Mouse (Mus musculus): Measurements from ENCODE around the gene Tmem191c.

The Tmem191c gene

DNA sequence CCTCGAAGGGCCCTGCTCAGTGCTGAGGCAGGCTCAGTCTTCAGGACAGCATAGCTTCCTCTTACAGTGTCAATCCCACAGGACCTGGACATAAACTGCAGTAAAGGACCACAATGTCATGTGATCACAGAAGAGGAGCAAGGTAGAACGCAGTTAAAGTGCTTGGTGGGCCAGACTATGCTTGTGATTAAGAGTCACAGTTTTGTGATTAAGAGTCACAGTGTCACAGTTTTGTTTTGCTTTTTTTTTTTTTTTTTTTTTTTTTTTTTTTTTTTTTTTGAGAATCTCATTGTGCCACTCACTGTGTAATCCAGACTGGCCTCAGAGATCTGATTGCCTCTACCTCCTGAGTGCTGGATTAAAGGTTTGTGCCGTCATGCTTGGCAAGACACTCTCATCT, 9.8 kb upstream of the Tmem191c start:
- in situ Hi-C loops (cut with MboI) = no loop called here

GRCm38 (mm10) chr16:17267937-17268336, 7.9 kb upstream of the Tmem191c start:
- in situ Hi-C loops (cut with MboI) = no loop called here

- in situ Hi-C loops (cut with MboI) = no loop called here
These were observed 6.0 kb upstream of the Tmem191c start for GRCm38 (mm10) chr16:17269872-17270271.

DNA sequence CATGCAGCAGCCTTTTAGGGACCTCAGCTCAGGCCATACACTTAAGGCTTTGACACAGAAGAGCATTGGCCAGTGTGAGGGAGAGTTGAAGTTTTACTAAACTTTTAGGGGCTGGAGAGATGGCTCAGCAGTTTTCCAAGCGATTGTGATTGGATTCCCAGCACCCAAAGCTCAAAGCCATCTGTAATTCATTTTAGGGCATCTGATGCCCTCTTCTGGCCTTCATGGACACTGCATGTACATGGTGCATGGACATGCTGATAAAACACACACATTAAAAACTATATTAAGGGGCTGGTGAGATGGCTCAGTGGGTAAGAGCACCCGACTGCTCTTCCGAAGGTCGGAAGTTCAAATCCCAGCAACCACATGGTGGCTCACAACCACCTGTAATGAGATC, 4.8 kb upstream of the Tmem191c start:
- in situ Hi-C loops (cut with MboI) = no loop called here

- in situ Hi-C loops (cut with MboI) = no loop called here
These were observed 4.0 kb upstream of the Tmem191c start for GRCm38 (mm10) chr16:17271856-17272255.

- in situ Hi-C loops (cut with MboI) = no loop called here
These were observed 581 bp downstream of the Tmem191c start for GRCm38 (mm10) chr16:17276164-17277151.

DNA sequence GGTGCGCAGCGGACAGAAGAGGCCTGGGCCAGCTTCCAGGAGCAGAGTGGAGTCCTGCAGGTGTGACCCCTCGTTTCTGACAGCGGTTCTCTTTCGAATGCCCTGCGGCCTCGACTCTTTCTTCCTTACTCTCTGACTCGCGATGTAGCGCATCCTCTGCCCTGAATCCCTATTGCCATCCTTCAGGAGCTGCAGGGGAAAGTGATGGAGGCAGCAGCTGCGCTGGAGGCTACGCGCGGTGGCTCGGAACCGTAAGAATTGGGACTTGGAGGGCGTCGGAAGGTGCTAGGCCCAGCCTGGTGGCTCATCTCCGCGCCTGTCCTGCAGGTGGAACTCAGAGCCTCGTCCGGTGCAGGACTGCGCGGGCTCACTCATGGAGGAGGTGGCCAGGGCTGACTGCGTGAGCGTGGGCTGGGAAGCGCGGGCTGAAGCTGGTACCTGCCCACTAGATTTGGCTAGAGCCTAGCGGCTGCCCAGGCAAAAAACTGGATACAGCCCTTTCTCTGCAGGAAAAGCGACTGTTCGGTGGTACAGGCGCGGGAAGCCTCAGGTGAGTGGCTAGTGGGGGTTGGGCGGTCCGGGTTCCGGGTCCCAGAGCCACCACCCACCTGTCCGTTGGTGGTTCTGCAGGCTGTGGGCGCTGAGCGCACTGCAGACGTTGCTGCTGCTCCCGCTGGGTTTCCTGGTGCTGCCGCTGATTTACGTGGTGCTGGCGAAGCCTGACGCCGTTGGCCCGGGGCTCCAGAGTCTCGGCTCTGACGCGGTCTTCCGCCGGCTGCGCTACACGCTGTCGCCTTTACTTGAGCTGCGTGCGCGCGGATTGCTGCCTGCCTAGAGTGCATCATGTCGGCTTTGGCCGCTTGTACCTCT, 1.7 kb downstream of the Tmem191c start:
- in situ Hi-C loops (cut with MboI) = no loop called here

DNA sequence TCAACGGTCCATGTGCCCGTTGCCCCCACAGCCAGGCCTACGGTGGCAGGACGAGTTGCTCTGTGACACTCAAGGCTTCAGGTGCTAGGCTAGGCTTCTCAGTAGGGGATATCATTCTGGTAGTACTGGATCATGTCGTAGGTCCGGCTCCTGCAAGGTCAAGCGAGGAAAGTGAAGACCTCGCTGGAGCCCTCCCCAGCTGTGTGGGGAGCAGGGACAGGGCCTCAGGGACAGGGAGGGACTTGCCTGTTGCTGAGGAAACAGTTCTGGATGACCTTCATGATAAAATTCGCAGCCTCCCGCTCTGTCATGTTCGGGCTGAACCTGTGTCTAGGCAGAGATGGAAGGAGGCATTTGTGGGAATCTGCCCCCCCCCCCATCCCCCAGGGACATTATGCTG, 4.6 kb downstream of the Tmem191c start:
- in situ Hi-C loops (cut with MboI) = loop anchor here (5.0 kb wide), 1 partner anchor 78 kb away; the partner anchor contains the start of gene Ube2l3

- in situ Hi-C loops (cut with MboI) = loop anchor here (5.0 kb wide), 1 partner anchor 81 kb away; the partner anchor contains the start of gene Ube2l3
These were observed 7.3 kb downstream of the Tmem191c start for GRCm38 (mm10) chr16:17283151-17283550.

DNA sequence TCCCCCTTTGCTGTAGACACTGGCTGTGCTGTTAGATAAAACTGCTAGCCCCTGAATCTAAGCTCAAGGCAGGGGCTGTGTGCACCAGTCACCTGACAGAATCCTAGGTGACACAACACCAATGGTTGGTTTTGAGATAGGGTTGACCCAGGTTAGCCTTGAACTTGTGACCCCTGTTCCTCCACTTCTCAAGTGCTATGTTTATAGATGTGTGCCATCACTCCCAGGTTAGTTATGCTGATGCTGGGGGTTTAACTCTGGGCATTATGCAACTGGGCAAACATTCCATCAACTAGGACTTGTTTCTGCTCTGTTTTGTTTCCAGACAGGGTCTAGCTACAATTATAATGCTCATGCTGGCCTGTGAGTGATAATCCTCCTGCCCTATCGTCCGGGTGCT, 11.2 kb downstream of the Tmem191c start:
- in situ Hi-C loops (cut with MboI) = no loop called here

GRCm38 (mm10) chr16:17291016-17291415, 15.1 kb downstream of the Tmem191c start:
- in situ Hi-C loops (cut with MboI) = no loop called here

- in situ Hi-C loops (cut with MboI) = no loop called here
These were observed 16.9 kb downstream of the Tmem191c start for GRCm38 (mm10) chr16:17292751-17293150.

- in situ Hi-C loops (cut with MboI) = no loop called here
These were observed 24.9 kb downstream of the Tmem191c start for GRCm38 (mm10) chr16:17300818-17301217.

- in situ Hi-C loops (cut with MboI) = no loop called here
These were observed 27.8 kb downstream of the Tmem191c start for GRCm38 (mm10) chr16:17303521-17304245.

DNA sequence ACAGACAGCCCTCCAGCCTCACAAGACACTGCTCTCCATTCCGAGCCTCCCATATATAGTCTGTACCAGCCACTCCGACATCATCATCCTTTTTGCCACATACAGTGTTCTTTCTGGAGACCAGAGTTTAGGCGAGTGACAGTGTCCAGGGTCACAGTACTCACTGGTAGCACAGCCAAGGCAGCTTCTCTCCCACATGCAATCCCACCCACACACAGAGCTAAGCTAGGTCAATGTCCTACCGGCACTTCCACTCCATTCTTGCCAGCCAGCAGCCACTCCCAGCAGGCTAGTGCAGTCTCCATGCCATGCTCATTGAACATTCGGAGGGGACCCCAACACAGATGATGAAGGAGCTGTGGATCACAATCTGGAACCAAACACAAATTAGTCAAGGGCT, 31.6 kb downstream of the Tmem191c start:
- in situ Hi-C loops (cut with MboI) = no loop called here

DNA sequence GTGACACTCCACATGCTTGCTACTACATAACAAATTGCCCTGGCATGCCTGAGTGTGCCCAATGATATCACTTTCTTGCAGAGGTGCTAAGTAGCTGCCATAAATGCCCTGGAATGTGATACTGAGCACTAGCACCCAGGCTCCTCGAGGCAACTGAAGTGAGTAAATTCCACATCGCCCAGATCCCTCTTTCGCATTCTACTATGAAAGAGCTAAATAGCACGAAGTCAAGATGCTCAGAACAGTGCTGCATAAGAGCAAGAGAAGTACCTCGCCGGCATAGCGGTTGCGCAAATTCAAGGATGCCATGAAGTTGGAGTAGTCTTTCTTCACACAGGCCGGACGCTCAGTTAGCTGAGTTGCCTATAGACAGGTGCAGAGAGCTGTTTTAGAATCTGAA, 33.2 kb downstream of the Tmem191c start:
- in situ Hi-C loops (cut with MboI) = no loop called here

DNA sequence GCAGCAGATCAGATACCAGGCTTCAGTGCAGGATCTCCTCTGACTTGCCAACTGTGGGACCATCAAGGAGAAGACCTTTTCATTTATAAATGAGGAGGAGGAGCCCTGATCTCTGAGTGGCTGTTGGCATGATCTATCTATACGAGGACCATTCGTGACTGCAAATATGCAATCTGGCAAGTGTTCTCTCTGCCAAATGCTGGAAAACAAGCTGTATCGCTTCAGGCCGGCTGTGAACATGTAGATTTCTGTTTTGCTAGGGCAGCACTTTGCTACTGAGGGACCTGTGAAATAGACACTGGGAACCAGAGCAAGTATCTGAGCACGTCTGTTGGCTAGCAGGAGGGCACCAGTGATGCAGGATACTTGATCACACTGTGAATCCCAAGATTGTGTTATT, 36.7 kb downstream of the Tmem191c start:
- in situ Hi-C loops (cut with MboI) = no loop called here

- in situ Hi-C loops (cut with MboI) = no loop called here
These were observed 40.7 kb downstream of the Tmem191c start for GRCm38 (mm10) chr16:17316554-17316953.

DNA sequence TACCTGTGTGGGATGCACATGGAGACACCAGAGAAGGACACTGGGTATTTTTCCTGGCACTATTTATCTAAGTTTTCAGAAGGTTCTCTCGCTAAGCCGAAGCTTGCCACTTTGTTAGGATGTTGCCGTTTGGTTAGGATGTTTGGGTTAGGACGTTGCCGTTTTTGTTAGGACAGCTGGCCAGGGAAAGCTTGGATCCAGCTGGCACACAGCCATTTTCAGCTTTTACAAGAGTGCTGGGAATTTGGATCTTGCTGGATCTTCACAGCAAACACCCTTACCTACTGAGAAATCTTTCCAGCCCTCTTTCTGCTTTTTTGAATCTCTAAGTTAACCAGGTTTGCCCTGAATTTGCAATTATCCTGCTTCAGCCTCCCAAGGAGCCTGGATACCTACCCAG, 45.6 kb downstream of the Tmem191c start:
- in situ Hi-C loops (cut with MboI) = no loop called here

GRCm38 (mm10) chr16:17324745-17325144, 48.9 kb downstream of the Tmem191c start:
- in situ Hi-C loops (cut with MboI) = no loop called here

DNA sequence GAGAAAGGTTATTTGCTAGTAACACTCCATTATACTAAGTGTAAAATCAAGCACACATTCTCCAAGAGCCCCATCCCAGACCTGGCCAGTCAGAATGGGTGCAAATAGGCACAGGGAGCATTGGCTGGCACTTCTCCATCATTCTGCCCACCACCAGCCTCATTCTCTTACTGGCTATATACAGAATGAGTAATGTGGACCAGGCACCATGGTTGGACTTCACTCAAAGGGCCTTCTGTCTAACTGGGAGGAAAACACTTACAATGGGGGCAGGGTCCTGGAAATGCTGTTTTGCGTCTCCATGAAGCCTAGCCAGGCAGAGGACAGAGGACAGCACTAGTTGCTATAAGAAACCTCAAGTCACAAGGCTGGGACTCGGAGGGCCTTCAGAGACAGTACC, 50.2 kb downstream of the Tmem191c start:
- in situ Hi-C loops (cut with MboI) = no loop called here

Data from mature B cell (primary cell).